Mouse (Mus musculus) embryonic facial prominence, embryonic 10.5 days (tissue): Measurements from ENCODE around the gene Colq. TPM values are rescaled to one million over a fixed set of nuclear protein-coding genes. Genes with fewer than 3 reads are reported as not detected.

Source experiments
- polyA plus RNA-seq: library from polyadenylated mRNA; unstranded; fragments of >200 nt; fragmentation: Nextera tagmentation; extraction: Ambion mirVana; gene quantifications from 2 replicates; pipeline ENCODE4 v1.2.1, GENCODE M21; 2016

The Colq gene
- polyA plus RNA-seq, 1 experiment from 2014 or later = 0.82 TPM

Other genes with a start within 250 kb of the Colq start
- gene Sh3bp5, start 155.3 kb downstream of the Colq start, polyA plus RNA-seq = 26.3 and 30.2 TPM in 2 replicates
- gene Eaf1, start 96.9 kb downstream of the Colq start, polyA plus RNA-seq = 32.6 and 35.8 TPM in 2 replicates
- gene Mettl6, start 96.3 kb downstream of the Colq start, polyA plus RNA-seq = 79.1 and 86.2 TPM in 2 replicates
- gene Gm49387, start 49.5 kb upstream of the Colq start, polyA plus RNA-seq = 0.39 and 0.48 TPM in 2 replicates
- 14.8 and 15.2 TPM in 2 replicates for gene Btd, start 49.7 kb upstream of the Colq start, polyA plus RNA-seq
- gene Hacl1, start 49.9 kb upstream of the Colq start, polyA plus RNA-seq = 7.8 and 8.2 TPM in 2 replicates
- gene Ankrd28, start 239.3 kb upstream of the Colq start, polyA plus RNA-seq = 9.5 and 10.7 TPM in 2 replicates